ENCODE assay signal across 7 mouse cellular contexts in genomic region chr8:84798446-84799135, GRCm38 (mm10). TPM values are rescaled to one million over a fixed set of nuclear protein-coding genes. Genes with fewer than 3 reads are reported as not detected.
A peak's percentile ranks its signal among the peaks of the same experiment; 100 is the strongest.
DNase-seq lines count a peak whose midpoint lies in the region; ATAC-seq and TF ChIP-seq lines count a peak whose summit lies in the region.

No protein-coding gene starts in this region.

- no peaks in the 10 kb centered on the region; the same call in 1 of the 2 replicates for H3K27me3 ChIP-seq in thymus, adult 2 months (ENCODE audit: control insufficient read depth, insufficient read depth, low read length)
- peaks cover 94% of the 10 kb centered on the region for H3K27me3 ChIP-seq in forebrain, embryonic 12.5 days
- peaks cover 98% of the 10 kb centered on the region for H3K27me3 ChIP-seq in liver, embryonic 12.5 days (replicated peaks)

- H3K27ac ChIP-seq in thymus, adult 2 months (ENCODE audit: control insufficient read depth, insufficient read depth, low read length): no peak overlapping the region
- H3K27ac ChIP-seq in forebrain, embryonic 12.5 days: peak overlapping the region; percentile 74; the same call in 1 of the 2 replicates
- H3K27ac ChIP-seq in liver, embryonic 12.5 days: no peak overlapping the region

- peak overlapping the region; percentile 78 for H3K4me2 ChIP-seq in forebrain, embryonic 12.5 days
- peak overlapping the region; percentile 87 for H3K4me2 ChIP-seq in liver, embryonic 12.5 days

- TF ChIP-seq POLR2A in thymus, adult 2 months (IDR thresholded peaks at IDR 0.05; ENCODE audit: control insufficient read depth, extremely low read depth, insufficient read depth, low read length, poor library complexity): no peak

- H3K9me3 ChIP-seq in forebrain, embryonic 12.5 days: no peaks in the 10 kb centered on the region
- no peaks in the 10 kb centered on the region for H3K9me3 ChIP-seq in liver, embryonic 12.5 days (replicated peaks)

- ATAC-seq in forebrain, embryonic 12.5 days (ENCODE audit: low FRiP score): no peak
- ATAC-seq in liver, embryonic 12.5 days: no peak; the same call in 1 of the 2 replicates

- H3K4me3 ChIP-seq in thymus, adult 2 months (ENCODE audit: control insufficient read depth, insufficient read depth, low read length): peak overlapping the region; percentile 12
- H3K4me3 ChIP-seq in forebrain, embryonic 12.5 days (replicated peaks): peak overlapping the region; percentile 68
- peak overlapping the region; percentile 67 for H3K4me3 ChIP-seq in liver, embryonic 12.5 days

- intact Hi-C loops in left cerebral cortex, postnatal 10 days (cut with DNase I): loop anchor here (1.0 kb wide), 1 partner anchor 18 kb away; no protein-coding TSS in a partner anchor

- TF ChIP-seq CTCF in thymus, adult 2 months (IDR thresholded peaks at IDR 0.05; ENCODE audit: borderline replicate concordance, control insufficient read depth, extremely low read depth, insufficient read depth, low read length, poor library complexity): no peak

- peak overlapping the region; percentile 93 for H3K9ac ChIP-seq in forebrain, embryonic 12.5 days
- H3K9ac ChIP-seq in liver, embryonic 12.5 days: peak overlapping the region; percentile 65

- no peaks in the 10 kb centered on the region for H3K36me3 ChIP-seq in thymus, adult 2 months (ENCODE audit: control insufficient read depth, insufficient read depth, low read length)
- H3K36me3 ChIP-seq in forebrain, embryonic 12.5 days (replicated peaks): no peaks in the 10 kb centered on the region
- H3K36me3 ChIP-seq in liver, embryonic 12.5 days: no peaks in the 10 kb centered on the region

- H3K4me1 ChIP-seq in thymus, adult 2 months (replicated peaks; ENCODE audit: control insufficient read depth, insufficient read depth, low read length): peaks cover 8% of the 10 kb centered on the region; the same call in 1 of the 2 replicates
- H3K4me1 ChIP-seq in forebrain, embryonic 12.5 days: peaks cover 36% of the 10 kb centered on the region
- peaks cover 33% of the 10 kb centered on the region for H3K4me1 ChIP-seq in liver, embryonic 12.5 days

- WGBS in thymus, adult 2 months: 95% methylated on average over 10 of the region's 10 CpGs
- WGBS in forebrain, embryonic 12.5 days: 39% methylated on average over 10 of the region's 10 CpGs
- WGBS in liver, embryonic 12.5 days (ENCODE audit: insufficient replicate concordance): 50% methylated on average over 10 of the region's 10 CpGs

- no peak for DNase-seq in thymus, adult 2 months
- no peak for DNase-seq in thymus, postnatal 25 days
- no peak for DNase-seq in right cerebral cortex, postnatal 4 days
- no peak for DNase-seq in gastrocnemius, postnatal 25 days
- DNase-seq in left cerebral cortex, postnatal 10 days (ENCODE audit: extremely low spot score in 1 of 2, low spot score in 2 of 2): no peak

RNA-seq across cellular contexts. Expression of gene Nfix, which starts 1.6 kb away (rescaled TPM):
- 17.7 and 18.2 TPM in 2 replicates for polyA plus RNA-seq in thymus, adult 2 months (2012; rRNA removed)
- 31.9 and 33.2 TPM in 2 replicates for polyA plus RNA-seq in forebrain, embryonic 12.5 days (2016; fragmentation: Nextera tagmentation; extraction: Ambion mirVana)
- polyA plus RNA-seq in liver, embryonic 12.5 days (2016; fragmentation: Nextera tagmentation; extraction: Ambion mirVana): 2.8 and 2.9 TPM in 2 replicates
- 100 to 1,000 TPM; 447 to 529 TPM for total RNA-seq in gastrocnemius, postnatal 25 days (2021)
- 100 to 1,000 TPM; 397 to 441 TPM for total RNA-seq in left cerebral cortex, postnatal 10 days (2021)

RNA-seq across cellular contexts. Expression of gene Dand5, which starts 24.0 kb away (rescaled TPM):
- polyA plus RNA-seq in thymus, adult 2 months (2012; rRNA removed): 2.2 TPM in 2 replicates
- polyA plus RNA-seq in forebrain, embryonic 12.5 days (2016; fragmentation: Nextera tagmentation; extraction: Ambion mirVana): 5.3 and 5.6 TPM in 2 replicates
- 3.4 and 4.3 TPM in 2 replicates for polyA plus RNA-seq in liver, embryonic 12.5 days (2016; fragmentation: Nextera tagmentation; extraction: Ambion mirVana)
- 1 to 10 TPM; 9.5 to 9.6 TPM for total RNA-seq in gastrocnemius, postnatal 25 days (2021)
- total RNA-seq in left cerebral cortex, postnatal 10 days (2021): 1 to 10 TPM; 7.4 to 8.3 TPM

RNA-seq across cellular contexts. Expression of gene Gadd45gip1, which starts 32.7 kb away (rescaled TPM):
- polyA plus RNA-seq in thymus, adult 2 months (2012; rRNA removed): 52.9 and 60.6 TPM in 2 replicates
- 43.0 and 44.8 TPM in 2 replicates for polyA plus RNA-seq in forebrain, embryonic 12.5 days (2016; fragmentation: Nextera tagmentation; extraction: Ambion mirVana)
- polyA plus RNA-seq in liver, embryonic 12.5 days (2016; fragmentation: Nextera tagmentation; extraction: Ambion mirVana): 69.9 and 71.0 TPM in 2 replicates
- total RNA-seq in gastrocnemius, postnatal 25 days (2021): 10 to 100 TPM; 20.5 to 22.6 TPM
- 10 to 100 TPM; 20.6 to 21.3 TPM for total RNA-seq in left cerebral cortex, postnatal 10 days (2021)

RNA-seq across cellular contexts. Expression of gene Rad23a, which starts 41.9 kb away (rescaled TPM):
- polyA plus RNA-seq in thymus, adult 2 months (2012; rRNA removed): 109 and 117 TPM in 2 replicates
- polyA plus RNA-seq in forebrain, embryonic 12.5 days (2016; fragmentation: Nextera tagmentation; extraction: Ambion mirVana): 108 and 118 TPM in 2 replicates
- polyA plus RNA-seq in liver, embryonic 12.5 days (2016; fragmentation: Nextera tagmentation; extraction: Ambion mirVana): 274 and 281 TPM in 2 replicates
- 100 to 1,000 TPM; 134 TPM for total RNA-seq in gastrocnemius, postnatal 25 days (2021)
- 10 to 100 TPM; 57.0 to 60.1 TPM for total RNA-seq in left cerebral cortex, postnatal 10 days (2021)

RNA-seq across cellular contexts. Expression of gene Calr, which starts 48.1 kb away (rescaled TPM):
- polyA plus RNA-seq in thymus, adult 2 months (2012; rRNA removed): 182 and 186 TPM in 2 replicates
- 619 TPM in 2 replicates for polyA plus RNA-seq in forebrain, embryonic 12.5 days (2016; fragmentation: Nextera tagmentation; extraction: Ambion mirVana)
- 590 and 610 TPM in 2 replicates for polyA plus RNA-seq in liver, embryonic 12.5 days (2016; fragmentation: Nextera tagmentation; extraction: Ambion mirVana)
- 100 to 1,000 TPM; 178 to 214 TPM for total RNA-seq in gastrocnemius, postnatal 25 days (2021)
- total RNA-seq in left cerebral cortex, postnatal 10 days (2021): 100 to 1,000 TPM; 455 to 481 TPM

Comparison
In these comparisons a context has a peak if more than half of its experiments do, and no peak if none do; other contexts are left out.
1. H3K4me3 ChIP-seq: peak in every context shown above with its lines; median percentile 68 in forebrain, embryonic 12.5 days; 67 in liver, embryonic 12.5 days; 12 in thymus, adult 2 months.